Mouse (Mus musculus): ENCODE measurements around the gene Ccdc93.

The Ccdc93 gene

DNA sequence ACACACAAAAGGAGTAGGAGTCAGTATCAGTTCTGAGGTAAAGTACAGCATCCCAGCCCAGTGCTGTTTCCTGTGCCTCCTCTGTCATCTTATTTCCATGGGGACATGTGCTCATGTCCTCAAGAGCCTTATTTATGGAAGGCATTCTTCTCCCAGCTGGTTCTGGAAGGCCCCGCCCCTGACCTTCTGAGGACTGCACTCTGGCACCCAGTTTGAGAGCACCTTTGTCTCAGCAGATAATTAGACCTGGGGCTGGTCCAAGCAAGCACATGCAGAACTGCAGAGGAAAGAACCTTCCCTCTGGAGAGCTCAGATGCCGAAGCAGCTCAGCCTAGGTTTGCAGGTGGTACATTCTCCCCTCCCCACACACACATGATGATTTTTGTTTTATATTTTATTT lies 37.4 kb downstream of the Ccdc93 start:
- TF ChIP-seq GATA4 (IDR thresholded peaks at IDR 0.05; ENCODE audit: insufficient replicate concordance, low read length) = no peak

GRCm38 (mm10) chr1:121471503-121471902 lies 40.7 kb downstream of the Ccdc93 start:
- TF ChIP-seq GATA4 (IDR thresholded peaks at IDR 0.05; ENCODE audit: insufficient replicate concordance, low read length) = no peak

- no peak for TF ChIP-seq GATA4 (IDR thresholded peaks at IDR 0.05; ENCODE audit: insufficient replicate concordance, low read length)
These were observed 46.9 kb downstream of the Ccdc93 start for GRCm38 (mm10) chr1:121477716-121478115.

DNA sequence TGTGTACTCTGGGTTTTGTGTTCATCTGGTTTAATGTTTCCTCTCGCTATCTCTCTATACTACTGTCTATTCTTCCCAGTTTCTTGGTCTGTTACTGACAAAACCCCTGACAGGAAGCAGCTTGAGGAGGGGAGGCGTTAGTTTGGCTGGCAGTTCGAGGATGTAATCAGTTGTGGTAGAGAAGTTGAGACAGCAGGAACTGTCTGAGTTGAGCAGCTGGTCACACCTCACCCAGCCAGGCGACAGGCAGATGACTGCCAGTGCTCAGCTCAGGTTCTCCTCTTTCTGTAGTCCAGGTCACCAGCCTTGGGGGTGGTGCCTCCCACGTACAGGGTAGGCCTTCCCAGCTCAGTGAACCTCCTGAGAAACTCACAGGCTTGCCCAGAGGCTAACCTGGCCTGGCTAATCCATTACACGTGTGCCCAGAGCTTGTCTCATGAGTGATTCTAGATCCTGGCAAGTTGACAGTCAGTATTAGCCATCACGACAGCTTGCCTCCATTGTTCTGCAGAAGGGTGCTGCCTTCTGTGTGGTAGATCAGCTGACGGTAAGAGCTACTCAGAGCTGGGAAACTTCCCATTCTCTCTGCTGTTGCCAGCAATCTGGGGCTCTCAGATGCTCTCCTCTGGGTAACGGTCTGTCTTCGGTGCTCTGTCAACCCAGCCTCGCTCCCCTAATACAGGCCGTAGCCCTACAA lies 47.6 kb downstream of the Ccdc93 start:
- TF ChIP-seq GATA4 (IDR thresholded peaks at IDR 0.05; ENCODE audit: insufficient replicate concordance, low read length) = no peak

DNA sequence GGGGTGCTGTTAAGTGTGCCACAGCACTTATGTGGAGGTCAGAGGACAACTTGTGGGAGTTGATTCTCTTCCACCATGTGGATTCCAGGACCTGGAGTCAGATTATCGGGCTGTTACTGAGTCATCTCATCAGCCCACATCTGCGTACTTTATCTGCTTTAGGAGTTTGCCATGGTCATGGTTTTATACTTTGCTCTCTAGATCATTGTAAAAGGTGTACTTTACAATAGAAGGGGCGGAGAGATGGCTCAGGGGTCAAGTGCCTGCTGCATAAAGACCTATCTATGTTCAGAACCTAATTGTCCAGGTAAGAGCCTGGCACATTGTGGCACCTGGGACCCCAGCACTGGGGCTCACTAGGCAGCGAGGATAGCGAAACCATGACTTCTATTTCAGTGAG lies 48.6 kb downstream of the Ccdc93 start:
- TF ChIP-seq GATA4 (IDR thresholded peaks at IDR 0.05; ENCODE audit: insufficient replicate concordance, low read length) = no peak

GRCm38 (mm10) chr1:121483091-121483490 lies 52.2 kb downstream of the Ccdc93 start:
- TF ChIP-seq GATA4 (IDR thresholded peaks at IDR 0.05; ENCODE audit: insufficient replicate concordance, low read length) = no peak

DNA sequence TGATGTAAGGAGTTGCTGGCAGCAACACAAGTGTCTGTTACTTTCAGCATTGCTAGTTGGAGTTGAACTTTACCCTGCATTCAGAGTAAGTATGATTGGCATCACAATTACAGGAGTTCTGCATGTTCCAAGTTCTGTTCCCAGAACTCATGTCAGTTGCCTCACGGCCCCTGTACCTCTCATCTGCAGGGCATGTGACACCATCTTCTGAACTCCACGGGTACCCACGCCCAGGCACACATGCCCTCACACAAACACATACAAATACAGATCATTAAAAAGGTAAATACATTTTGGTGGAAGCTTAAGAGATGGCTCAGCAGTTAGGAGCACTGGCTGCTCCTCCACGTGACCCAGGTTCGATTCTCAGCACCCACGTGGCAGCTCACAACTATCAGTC lies 56.0 kb downstream of the Ccdc93 start:
- TF ChIP-seq GATA4 (IDR thresholded peaks at IDR 0.05; ENCODE audit: insufficient replicate concordance, low read length) = no peak

GRCm38 (mm10) chr1:121490241-121490640 lies 59.4 kb downstream of the Ccdc93 start:
- no peak for TF ChIP-seq GATA4 (IDR thresholded peaks at IDR 0.05; ENCODE audit: insufficient replicate concordance, low read length)

- TF ChIP-seq GATA4 (IDR thresholded peaks at IDR 0.05; ENCODE audit: insufficient replicate concordance, low read length) = no peak
These were observed 66.2 kb downstream of the Ccdc93 start for GRCm38 (mm10) chr1:121497093-121497492.

GRCm38 (mm10) chr1:121508729-121509128 lies 77.9 kb downstream of the Ccdc93 start:
- TF ChIP-seq GATA4 (IDR thresholded peaks at IDR 0.05; ENCODE audit: insufficient replicate concordance, low read length) = no peak

DNA sequence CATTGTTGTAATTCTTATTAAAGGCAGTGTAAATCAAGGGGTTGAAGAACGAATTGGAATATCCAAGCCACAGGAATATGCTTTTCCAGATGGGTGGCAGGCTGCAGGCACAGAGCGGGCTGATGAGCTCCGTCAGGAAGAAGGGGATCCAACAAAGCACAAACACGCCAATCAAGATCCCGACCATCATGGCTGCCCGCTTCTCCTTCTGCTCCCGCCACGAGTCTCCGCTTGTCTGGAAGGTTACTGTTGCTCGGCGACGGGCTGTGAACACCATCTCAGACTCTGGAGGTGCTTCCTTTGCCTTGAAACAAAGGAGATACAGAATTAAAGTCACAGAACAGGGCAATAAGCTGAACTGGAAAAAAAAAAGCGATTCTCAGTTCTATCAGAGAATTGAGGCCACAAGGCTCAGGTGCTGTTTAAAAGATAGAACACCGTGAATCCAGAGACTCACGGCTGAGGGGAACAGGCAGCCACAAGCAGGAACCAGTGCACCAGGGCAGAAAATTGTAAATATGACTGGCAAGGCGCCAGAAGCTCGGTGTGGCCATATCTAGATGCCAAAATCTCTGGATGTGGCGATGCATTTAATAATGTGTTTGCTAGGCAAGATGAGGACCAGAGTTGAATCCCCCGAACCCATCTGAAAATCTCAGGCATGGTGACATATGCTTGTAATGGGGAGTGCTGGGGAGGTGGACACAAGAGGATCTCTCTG lies 79.7 kb downstream of the Ccdc93 start:
- TF ChIP-seq GATA4 (IDR thresholded peaks at IDR 0.05; ENCODE audit: insufficient replicate concordance, low read length) = no peak

GRCm38 (mm10) chr1:121511186-121511585 lies 80.3 kb downstream of the Ccdc93 start:
- TF ChIP-seq GATA4 (IDR thresholded peaks at IDR 0.05; ENCODE audit: insufficient replicate concordance, low read length) = no peak

GRCm38 (mm10) chr1:121511966-121512365 lies 81.1 kb downstream of the Ccdc93 start:
- TF ChIP-seq GATA4 (IDR thresholded peaks at IDR 0.05; ENCODE audit: insufficient replicate concordance, low read length) = no peak

DNA sequence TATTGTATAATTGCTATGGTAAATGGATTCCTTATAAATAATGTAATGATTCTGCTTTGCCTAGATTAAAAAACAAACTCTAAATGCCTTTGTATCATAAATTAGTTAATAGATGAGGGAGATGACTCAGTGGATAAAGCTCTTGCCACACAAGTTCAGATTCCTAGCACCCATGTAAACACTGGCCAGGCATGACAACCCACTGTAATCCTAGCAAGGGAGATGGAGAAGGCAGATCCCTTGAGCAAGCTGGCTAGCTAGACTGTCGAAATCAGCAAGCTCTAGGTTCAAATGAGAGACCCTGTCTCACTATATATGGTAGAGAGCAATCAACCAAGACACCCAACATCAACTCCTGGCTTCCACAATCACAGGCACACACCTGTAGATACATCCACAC lies 87.8 kb downstream of the Ccdc93 start:
- no peak for TF ChIP-seq GATA4 (IDR thresholded peaks at IDR 0.05; ENCODE audit: insufficient replicate concordance, low read length)

- no peak for TF ChIP-seq GATA4 (IDR thresholded peaks at IDR 0.05; ENCODE audit: insufficient replicate concordance, low read length)
These were observed 96.2 kb downstream of the Ccdc93 start for GRCm38 (mm10) chr1:121527061-121527460.

DNA sequence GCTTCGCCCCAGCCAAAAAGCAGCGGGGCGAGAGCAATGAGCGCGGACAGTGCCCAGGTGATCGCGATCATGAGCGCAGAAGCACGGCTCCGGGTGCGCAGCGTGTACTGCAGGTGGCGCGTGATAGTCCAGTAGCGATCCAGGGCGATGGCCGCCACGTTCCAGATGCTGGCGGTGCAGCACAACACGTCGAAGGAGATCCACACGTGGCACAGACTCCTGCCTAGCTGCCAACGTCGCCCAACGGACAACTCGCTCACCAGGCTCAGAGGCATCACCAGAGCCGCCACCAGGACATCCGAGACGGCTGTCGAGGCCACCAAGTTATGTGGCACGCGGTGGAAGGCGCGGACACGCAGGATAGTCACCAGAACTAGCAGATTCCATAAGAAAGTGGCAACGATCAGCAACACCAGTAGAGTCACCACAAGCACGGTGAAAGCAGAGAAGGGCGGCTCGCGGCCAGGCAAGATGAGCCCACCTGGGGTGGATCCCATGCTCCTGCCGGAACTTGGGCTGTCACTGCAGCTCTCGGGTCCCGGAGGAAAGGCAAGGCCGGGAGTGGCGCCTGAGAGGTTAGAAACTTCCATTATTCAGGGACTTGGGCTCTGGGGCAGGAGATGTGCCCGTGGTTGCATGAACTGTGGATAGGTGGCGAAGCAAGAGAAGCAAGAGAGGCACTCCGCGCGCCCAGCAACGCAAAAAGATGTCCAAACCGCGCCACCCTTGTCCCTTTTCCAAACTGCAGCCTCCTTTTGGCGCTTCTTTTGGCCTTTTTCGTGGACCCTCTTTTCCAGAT lies 97.0 kb downstream of the Ccdc93 start:
- TF ChIP-seq GATA4 (IDR thresholded peaks at IDR 0.05; ENCODE audit: insufficient replicate concordance, low read length) = no peak
